Mouse (Mus musculus): Measurements from ENCODE around the gene Ankfy1.
A peak's percentile ranks its signal among the peaks of the same experiment; 100 is the strongest.
"Not testable (repeated sequence)": the region's sequence is repeated elsewhere in the genome, so short reads cannot be mapped to it uniquely, and the experiment has no call there.

Ankfy1 gene

GRCm38 (mm10) chr11:72689551-72690510 lies at the start of gene Ankfy1:
TSS of gene Ankfy1 (plus strand) at chr11:72690006.
- DNase-seq (ENCODE audit: extremely low read depth, insufficient read length, low spot score) = peak; percentile 95

GRCm38 (mm10) chr11:72642730-72643129 lies 47.1 kb upstream of the Ankfy1 start:
- DNase-seq (ENCODE audit: extremely low read depth, insufficient read length, low spot score) = no peak

DNA sequence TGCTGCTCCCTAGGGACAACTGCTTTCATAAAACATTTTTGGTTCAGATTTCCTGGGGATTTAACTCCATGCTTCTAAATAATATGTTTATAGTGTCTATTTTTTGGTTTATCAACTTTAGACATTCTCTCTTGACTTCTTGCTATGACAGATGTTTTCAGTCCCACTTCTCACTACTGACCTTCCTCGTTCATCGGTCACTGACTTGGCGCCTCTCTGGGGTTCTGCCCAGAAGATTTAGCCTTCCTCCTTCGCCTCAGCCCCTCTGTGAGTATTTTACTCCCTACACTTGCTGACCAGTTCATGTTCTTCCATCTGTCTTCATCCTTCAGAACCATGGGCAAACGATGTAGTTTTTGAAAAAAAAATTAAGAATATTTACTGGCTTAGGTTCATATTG lies 44.4 kb upstream of the Ankfy1 start:
- no peak for DNase-seq (ENCODE audit: extremely low read depth, insufficient read length, low spot score)

- DNase-seq (ENCODE audit: extremely low read depth, insufficient read length, low spot score) = no peak
Observed at GRCm38 (mm10) chr11:72650347-72650746, 39.5 kb upstream of the Ankfy1 start.

DNA sequence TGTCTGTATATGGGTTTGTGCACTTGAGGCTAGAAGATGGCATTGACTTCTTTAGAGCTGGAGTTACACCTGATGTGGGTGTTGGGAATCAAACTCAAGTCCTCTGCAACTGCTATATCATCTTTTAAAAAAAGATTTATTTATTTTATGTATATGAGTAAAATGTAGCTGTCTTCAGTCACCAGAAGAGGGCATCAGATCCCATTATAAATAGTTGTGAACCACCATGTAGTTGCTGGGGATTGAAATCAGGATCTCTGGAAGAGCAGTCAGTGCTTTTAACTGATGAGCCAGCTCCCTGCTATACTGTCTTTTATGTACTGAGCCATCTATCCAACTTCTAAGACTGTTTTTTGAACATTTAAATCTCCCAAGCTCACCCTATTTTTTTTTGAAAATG lies 29.9 kb upstream of the Ankfy1 start:
- DNase-seq (ENCODE audit: extremely low read depth, insufficient read length, low spot score) = no peak

DNA sequence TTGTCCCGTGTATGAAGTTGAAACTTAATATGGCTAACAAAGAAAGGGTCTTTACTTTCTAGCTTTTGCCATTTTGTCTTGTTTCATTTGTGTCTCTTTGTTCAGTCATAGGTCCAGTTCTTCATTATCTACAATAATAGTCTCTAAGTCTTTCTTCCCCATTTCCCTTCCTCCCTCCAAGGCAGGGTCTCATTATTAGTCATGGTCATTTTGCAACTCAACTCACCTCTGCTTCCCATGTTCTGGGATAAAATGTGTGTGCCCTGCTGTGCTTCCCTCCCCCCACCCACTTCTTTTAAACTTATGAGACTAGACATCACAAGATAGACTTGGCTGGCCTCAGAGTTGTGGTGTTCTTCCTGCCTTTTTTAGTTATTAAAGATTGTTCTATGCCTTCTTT lies 29.4 kb upstream of the Ankfy1 start:
- DNase-seq (ENCODE audit: extremely low read depth, insufficient read length, low spot score) = no peak

GRCm38 (mm10) chr11:72664641-72665040 lies 25.2 kb upstream of the Ankfy1 start:
- no peak for DNase-seq (ENCODE audit: extremely low read depth, insufficient read length, low spot score)

DNA sequence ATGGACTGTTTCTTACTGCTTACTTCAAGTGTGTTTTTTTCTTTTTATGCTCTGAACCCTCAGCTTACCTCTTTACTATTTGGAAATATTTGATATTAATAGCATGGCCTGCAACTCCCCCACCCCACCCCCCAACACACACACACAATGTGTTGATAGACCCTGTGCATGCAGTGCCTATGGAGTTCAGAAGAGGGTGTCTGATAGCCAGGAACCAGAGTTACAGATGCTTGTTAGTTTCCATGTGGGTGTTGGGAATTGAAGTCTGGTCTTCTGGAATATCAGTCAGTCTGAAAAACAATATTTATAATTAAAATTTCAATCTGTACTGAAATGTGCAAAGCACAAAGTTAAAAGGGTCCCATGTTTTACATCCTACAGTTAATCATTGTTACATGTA lies 19.2 kb upstream of the Ankfy1 start:
- no peak for DNase-seq (ENCODE audit: extremely low read depth, insufficient read length, low spot score)

DNA sequence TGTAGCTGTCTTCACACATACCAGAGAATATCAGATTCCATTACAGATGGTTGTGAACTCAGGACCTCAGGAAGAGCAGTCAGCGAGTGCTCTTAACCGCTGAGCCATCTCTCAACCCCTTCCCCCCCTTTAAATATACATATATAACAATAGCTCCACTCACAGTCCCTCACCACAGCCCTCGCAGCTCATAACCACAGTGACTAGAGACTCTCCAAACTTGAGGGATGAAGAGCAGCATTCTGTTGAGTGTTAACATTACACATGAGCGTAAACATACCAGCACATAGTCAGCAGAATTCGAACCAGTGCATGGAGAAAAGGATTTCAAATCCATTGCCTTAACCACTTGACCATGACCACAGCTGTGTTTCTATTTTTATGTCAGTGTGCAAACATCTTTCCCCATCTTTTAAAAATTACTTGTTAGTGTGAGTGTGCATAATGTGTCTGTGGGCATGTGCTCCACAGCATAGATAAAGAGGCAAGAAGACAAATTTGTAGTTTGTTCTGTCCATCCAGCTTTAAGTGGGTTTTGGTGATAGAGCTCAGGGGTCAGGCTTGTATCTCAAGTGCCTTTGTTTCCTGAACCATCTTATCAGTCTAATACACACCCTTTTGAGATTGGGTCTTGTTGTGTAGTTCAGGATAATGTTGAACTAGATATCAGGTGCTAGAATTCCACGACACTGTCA lies 18.4 kb upstream of the Ankfy1 start:
- DNase-seq (ENCODE audit: extremely low read depth, insufficient read length, low spot score) = no peak

- no peak for DNase-seq (ENCODE audit: extremely low read depth, insufficient read length, low spot score)
Observed at GRCm38 (mm10) chr11:72672438-72672837, 17.4 kb upstream of the Ankfy1 start.

- DNase-seq (ENCODE audit: extremely low read depth, insufficient read length, low spot score) = no peak
Observed at GRCm38 (mm10) chr11:72675280-72675679, 14.5 kb upstream of the Ankfy1 start.

DNA sequence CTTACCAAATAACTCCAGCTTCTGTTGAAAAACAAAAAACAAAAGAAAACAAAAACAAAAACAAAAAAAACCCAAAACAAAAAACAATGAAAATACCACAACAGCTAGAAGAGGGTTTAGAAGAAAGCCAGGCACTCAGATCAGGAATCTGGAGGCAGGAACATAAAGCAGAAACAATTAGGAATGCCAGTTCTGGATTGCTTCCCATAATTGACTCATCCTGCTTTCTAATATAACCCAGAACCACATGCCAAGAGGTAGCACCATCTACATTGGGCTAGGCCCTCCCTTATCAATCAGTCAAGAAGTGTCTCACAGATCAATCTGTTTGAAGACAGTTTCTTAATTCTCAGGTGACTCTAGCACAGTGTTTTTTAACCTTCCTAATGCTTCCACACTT lies 9.1 kb upstream of the Ankfy1 start:
- DNase-seq (ENCODE audit: extremely low read depth, insufficient read length, low spot score) = no peak

DNA sequence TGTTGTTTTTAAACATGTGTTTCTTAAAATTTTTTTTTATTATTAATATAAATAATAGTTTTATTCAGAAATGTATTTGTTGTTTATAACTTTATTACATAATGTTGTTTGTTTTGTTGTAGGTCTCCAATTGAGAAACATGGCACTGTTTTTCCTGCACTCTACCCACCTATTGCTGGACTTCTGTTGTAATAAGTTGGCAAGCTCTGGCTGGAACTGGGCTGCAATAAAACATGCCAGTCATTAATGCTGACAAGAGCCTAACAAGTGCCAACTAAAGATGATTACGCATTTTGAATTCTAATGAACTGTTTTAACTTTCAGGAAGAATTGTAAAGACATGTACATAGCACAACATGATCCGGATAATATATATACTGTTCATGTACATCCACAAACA lies 6.4 kb upstream of the Ankfy1 start:
- DNase-seq (ENCODE audit: extremely low read depth, insufficient read length, low spot score) = no peak

DNA sequence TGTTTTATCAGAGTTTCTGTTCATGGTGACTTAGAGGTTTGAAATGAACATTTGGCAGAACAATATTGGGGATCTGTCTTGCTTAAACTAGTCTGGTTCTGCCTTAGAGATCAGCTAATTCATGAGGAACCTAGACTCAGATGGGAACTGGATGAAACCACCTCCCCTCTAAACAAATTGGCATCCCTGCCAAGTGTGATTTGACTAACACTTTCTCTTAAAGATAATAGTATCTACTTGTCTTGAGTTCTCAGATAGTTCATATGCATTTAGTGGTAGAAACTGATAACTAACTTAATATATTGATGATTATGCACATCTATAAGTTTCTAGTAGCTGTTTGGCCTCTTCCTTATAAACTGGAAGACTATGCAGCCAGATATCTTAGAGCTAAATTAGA lies 3.1 kb upstream of the Ankfy1 start:
- DNase-seq (ENCODE audit: extremely low read depth, insufficient read length, low spot score) = no peak

- no peak for DNase-seq (ENCODE audit: extremely low read depth, insufficient read length, low spot score)
Observed at GRCm38 (mm10) chr11:72688242-72688641, 1.6 kb upstream of the Ankfy1 start.

GRCm38 (mm10) chr11:72689115-72689514 lies 691 bp upstream of the Ankfy1 start:
- no peak for DNase-seq (ENCODE audit: extremely low read depth, insufficient read length, low spot score)

- no peak for DNase-seq (ENCODE audit: extremely low read depth, insufficient read length, low spot score)
Observed at GRCm38 (mm10) chr11:72692353-72692752, 2.5 kb downstream of the Ankfy1 start.

DNA sequence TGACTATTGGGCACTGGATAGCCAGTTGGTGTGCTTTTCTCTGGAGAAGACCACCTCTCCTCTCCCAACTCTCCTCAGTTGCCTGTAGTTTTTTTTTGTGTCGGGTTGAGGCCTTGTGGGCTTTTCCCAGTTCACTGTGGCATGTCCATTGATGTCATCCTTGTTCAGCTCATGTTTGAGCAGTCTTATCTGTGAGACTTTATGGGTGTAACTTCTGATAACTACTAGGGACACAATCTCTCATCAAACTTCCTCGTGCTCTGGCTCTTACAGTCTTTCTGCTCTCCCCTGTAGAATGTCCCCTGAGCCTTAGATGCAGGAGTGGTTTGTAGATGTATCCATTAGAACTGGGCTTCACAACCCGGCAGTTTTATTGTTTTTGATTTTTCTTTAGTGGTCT lies 5.2 kb downstream of the Ankfy1 start:
- DNase-seq (ENCODE audit: extremely low read depth, insufficient read length, low spot score) = no peak

DNA sequence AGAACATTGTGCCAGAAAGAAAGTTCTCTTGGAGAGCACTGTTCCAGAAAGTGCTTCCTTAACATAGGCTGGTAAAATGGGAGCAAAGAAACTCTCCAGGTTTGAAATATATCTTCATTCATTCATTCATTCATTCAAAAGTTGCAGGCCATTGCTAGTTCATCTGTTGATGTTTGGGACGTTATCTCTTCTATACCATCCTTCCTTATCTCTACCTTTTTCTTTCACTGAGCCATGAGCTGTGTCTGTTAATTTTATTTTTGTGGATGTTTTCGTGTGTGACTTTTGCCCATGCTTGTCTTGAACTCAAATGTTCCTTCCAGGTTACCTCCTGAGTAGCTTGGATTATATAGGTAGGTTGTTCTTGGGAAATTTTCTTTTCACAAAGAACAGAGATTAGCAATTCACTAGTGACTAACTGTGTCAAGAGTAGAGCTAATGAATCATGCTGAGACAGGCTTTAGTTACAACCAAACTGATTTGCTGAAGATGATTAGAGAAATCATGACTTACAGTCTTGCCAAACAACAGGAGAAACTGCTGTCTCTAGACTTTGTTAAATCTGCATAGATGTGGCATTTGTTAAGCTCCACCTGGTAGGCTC lies 6.7 kb downstream of the Ankfy1 start:
- no peak for DNase-seq (ENCODE audit: extremely low read depth, insufficient read length, low spot score)

DNA sequence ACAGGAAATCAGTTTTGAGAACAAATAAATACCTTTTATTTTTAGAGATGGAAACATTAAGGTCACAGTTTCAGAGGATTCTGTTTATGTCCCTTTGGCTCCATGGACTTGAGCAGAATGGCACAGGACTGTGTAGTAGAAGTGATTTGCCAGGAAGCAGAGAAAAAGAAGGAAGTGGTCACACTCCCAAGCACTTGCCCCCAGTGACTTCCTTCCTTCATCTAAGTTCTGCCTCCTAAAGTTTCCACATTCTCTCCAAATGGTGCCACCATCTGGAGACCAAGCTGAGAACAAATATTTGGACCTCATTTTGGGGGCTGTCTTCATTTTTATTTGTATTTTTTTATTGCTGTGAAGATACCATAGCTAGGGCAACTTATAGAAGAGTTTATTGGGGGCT lies 7.5 kb downstream of the Ankfy1 start:
- DNase-seq (ENCODE audit: extremely low read depth, insufficient read length, low spot score) = no peak

DNA sequence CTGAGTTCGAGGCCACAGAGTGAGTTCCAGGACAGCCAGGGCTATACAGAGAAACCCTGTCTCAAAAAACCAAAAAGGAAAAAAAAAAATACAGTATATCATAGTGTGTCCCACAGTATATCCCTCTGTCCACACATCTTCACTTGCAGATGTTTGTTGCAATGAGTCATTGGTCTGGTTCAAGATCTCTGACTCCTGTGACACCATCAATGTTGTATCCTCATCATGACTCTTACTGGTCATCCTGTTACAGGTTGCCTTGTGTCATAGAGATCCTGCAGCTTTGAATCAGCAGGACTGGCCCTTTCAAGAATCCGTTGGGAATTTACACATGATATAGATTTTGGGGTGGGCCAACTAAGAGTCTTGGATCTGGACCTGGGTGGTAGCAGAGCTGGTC lies 15.3 kb downstream of the Ankfy1 start:
- not testable (repeated sequence) for DNase-seq (ENCODE audit: extremely low read depth, insufficient read length, low spot score)

- no peak for DNase-seq (ENCODE audit: extremely low read depth, insufficient read length, low spot score)
Observed at GRCm38 (mm10) chr11:72712721-72713120, 22.9 kb downstream of the Ankfy1 start.

Measured in 3134 (cell line).